Mouse (Mus musculus): ENCODE results near the gene Unc45b. TPM values are rescaled to one million over a fixed set of nuclear protein-coding genes. Genes with fewer than 3 reads are reported as not detected.

Unc45b gene
- polyA plus RNA-seq, 1 experiment from 2014 or later: 10.6 TPM

DNA sequence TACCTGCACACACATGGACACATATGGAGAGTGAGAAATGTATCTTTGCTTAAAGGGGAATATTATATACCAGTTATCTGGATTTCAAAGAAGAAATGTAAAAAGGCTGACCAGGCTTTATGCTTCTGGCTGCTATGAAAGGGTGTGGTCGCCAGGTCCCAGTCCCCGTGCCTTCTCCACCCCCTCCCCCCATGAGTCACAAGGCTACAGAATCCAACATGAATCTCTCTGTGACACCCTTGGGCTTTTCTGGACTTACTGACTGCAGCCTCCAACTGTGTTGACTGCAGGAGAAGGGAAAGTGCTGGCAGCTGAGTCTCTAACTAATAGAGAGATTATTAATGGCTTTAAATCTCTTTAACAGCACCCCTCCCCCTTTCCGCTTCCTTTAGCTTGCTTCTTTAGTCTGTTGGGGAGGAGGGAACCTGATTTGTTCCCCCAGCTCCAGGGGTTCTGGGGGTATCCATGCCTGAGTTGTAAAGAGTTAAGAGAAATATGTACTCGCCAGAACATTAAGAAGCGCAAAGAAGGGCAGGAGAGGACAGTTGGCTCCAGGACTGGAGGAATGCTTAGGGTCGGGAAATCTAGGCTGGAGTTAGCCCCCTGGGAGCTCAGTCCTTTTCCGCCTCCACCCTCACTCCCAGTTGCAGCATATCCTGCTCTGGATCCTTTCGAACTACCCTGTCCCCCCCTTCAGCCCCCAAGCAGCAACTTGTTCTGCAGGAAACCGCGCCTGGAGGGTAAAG lies 40.6 kb downstream of the Unc45b start, which contains the start of gene Slfn5:
Slfn5 (plus strand) TSS at position 614 of the 746 bp plus-strand sequence.
- H3K9me3 ChIP-seq (replicated peaks; ENCODE audit: control insufficient read depth, low read length): no peaks in the 10 kb centered on the region
- no peak within 1 kb of the TSS for H3K27ac ChIP-seq (ENCODE audit: low read length)
- H3K27me3 ChIP-seq (ENCODE audit: control insufficient read depth, insufficient read depth, low read length): peaks cover 21% of the 10 kb centered on the region
- H3K4me2 ChIP-seq (ENCODE audit: low read depth, low read length): peak within 1 kb of the TSS; percentile 9
- ATAC-seq (ENCODE audit: insufficient read depth, low FRiP score): no peak
- H3K9ac ChIP-seq (ENCODE audit: low read length): no peak within 1 kb of the TSS
- 8% methylated on average over 10 of the region's 10 CpGs for WGBS
- H3K4me3 ChIP-seq (replicated peaks; ENCODE audit: low read length): peak within 1 kb of the TSS; percentile 22
- H3K36me3 ChIP-seq (ENCODE audit: control insufficient read depth, insufficient read depth, low read length): no peaks in the 10 kb centered on the region
- no peaks in the 10 kb centered on the region for H3K4me1 ChIP-seq (ENCODE audit: control insufficient read depth, insufficient read depth, low read length)

DNA sequence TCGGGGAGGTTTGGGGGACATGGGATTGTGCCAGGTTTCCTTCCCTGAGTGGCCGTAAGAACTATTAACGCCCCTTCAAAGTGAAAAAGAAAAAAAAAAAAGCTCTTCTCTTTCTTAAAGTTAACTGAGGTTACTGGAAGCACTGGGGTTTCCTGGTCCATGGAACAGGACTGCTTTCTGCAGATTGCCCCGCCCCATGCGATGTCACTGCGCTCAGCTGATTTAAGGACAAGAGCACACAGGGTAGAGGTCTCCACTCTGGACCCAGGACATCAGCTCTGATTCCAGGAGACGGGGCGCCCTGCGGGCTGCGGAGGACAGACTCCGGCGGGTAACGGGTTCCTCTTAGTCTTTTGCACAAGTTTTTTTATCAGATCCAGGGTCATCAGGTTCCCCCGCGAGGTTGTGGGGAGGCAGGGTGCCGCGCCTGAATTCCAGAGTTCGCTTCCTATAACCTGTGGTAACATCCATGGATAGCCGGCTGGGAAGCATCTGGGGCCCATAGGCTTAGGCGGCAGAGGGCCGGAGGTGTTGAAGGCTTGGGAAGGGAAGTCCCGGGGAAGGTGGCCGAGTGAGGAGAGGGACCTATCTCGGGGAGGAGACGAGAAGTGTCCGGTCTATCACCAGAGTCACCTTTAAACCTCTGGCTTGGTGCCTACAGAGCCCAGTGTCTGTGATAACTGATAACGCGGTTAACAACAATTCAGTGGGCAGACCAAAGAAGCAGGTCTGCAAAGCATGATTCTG lies 41.7 kb downstream of the Unc45b start:
- no peaks in the 10 kb centered on the region for H3K4me1 ChIP-seq (ENCODE audit: control insufficient read depth, insufficient read depth, low read length)
- no peak overlapping the region for H3K27ac ChIP-seq (ENCODE audit: low read length)
- H3K9me3 ChIP-seq (replicated peaks; ENCODE audit: control insufficient read depth, low read length): no peaks in the 10 kb centered on the region
- ATAC-seq (ENCODE audit: insufficient read depth, low FRiP score): no peak
- peak overlapping the region; percentile 9 for H3K4me2 ChIP-seq (ENCODE audit: low read depth, low read length)
- no peak overlapping the region for H3K9ac ChIP-seq (ENCODE audit: low read length)
- H3K36me3 ChIP-seq (ENCODE audit: control insufficient read depth, insufficient read depth, low read length): no peaks in the 10 kb centered on the region
- H3K27me3 ChIP-seq (ENCODE audit: control insufficient read depth, insufficient read depth, low read length): peaks cover 21% of the 10 kb centered on the region
- peak overlapping the region; percentile 22 for H3K4me3 ChIP-seq (replicated peaks; ENCODE audit: low read length)
- WGBS: 7% methylated on average over 28 of the region's 28 CpGs

DNA sequence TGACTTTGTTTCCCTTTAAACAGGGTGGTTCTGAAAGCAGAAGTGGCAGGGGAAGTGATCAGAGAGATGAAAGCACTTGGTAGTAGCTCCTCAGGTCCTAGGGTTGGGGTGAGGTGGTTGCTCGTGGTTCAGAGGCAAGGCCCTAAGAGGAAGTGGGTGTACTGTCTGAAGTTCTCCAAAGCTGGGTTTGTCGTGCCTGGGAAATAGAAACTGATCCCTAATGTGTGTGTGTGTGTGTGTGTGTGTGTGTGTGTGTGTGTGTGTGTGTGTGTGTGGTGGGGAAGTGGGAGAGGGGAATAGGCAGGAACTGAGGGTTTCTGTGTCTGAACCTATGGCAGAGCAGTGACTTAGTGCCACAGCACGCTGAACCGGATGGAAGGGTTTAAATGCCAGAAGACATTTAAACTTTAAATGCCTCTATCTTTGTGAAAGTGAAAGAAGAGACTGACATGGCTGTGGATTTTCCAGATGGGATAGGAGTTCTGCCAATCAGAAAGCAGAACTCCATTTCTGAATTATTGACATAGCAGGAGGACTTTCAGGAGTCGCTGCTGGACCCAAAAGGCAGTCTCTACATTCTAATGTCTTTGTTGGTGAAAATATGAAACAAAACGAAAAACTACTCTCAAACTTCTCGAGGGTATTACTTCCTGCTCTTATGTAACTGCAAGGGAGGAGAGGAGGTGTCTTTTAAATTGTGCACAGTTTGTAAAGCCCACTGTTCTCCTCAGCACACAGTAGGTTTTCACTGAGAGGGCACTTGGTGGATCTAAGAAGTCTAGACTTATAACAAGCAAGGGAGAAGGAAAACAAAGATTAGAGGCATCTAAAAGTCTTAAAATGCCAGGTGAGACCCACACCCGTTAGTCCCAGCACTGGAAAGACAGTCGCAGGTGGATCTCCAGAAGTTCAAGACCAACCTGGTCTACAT lies 42.5 kb downstream of the Unc45b start:
- no peak overlapping the region for H3K9ac ChIP-seq (ENCODE audit: low read length)
- H3K4me3 ChIP-seq (replicated peaks; ENCODE audit: low read length): peak overlapping the region; percentile 22; the same call in 1 of the 2 replicates
- H3K4me1 ChIP-seq (ENCODE audit: control insufficient read depth, insufficient read depth, low read length): no peaks in the 10 kb centered on the region
- peak overlapping the region; percentile 9; the same call in 1 of the 2 replicates for H3K4me2 ChIP-seq (ENCODE audit: low read depth, low read length)
- ATAC-seq (ENCODE audit: insufficient read depth, low FRiP score): no peak
- no peak overlapping the region for H3K27ac ChIP-seq (ENCODE audit: low read length)
- H3K36me3 ChIP-seq (ENCODE audit: control insufficient read depth, insufficient read depth, low read length): no peaks in the 10 kb centered on the region
- WGBS: 55% methylated on average over 9 of the region's 9 CpGs
- H3K9me3 ChIP-seq (replicated peaks; ENCODE audit: control insufficient read depth, low read length): no peaks in the 10 kb centered on the region
- peaks cover 21% of the 10 kb centered on the region for H3K27me3 ChIP-seq (ENCODE audit: control insufficient read depth, insufficient read depth, low read length)

DNA sequence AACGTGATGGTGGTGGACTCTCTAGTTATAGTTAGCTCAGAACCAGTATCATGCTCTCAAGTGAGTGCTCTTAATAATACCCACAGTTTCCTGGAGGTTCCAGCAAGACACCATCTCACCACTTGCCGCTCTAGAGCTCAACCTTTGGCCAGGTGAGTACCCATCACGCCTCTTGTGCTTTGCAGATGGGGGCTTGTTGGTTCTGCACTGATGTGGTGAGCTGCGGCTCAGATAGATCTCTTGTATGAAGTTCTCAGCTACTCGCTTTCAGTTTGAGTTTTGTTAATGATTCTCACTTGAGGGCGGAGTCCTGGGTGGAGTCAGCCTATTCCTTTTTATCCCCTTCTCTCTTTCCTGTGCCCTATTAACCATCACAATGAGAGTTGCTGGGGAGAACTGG lies 44.3 kb downstream of the Unc45b start:
- Histone ChIP-seq H3K27me3 (ENCODE audit: control insufficient read depth, insufficient read depth, low read length) (peaks cover 21% of the 10 kb centered on the region), H3K4me2 (ENCODE audit: low read depth, low read length) (no peak overlapping the region), H3K9ac (ENCODE audit: low read length) (no peak overlapping the region), H3K36me3 (ENCODE audit: control insufficient read depth, insufficient read depth, low read length) (no peaks in the 10 kb centered on the region), H3K9me3 (replicated peaks; ENCODE audit: control insufficient read depth, low read length) (no peaks in the 10 kb centered on the region), H3K4me1 (ENCODE audit: control insufficient read depth, insufficient read depth, low read length) (no peaks in the 10 kb centered on the region), H3K4me3 (replicated peaks; ENCODE audit: low read length) (no peak overlapping the region), H3K27ac (ENCODE audit: low read length) (no peak overlapping the region)
- WGBS: 67% methylated on average over 6 of the region's 6 CpGs
- ATAC-seq (ENCODE audit: insufficient read depth, low FRiP score): no peak

DNA sequence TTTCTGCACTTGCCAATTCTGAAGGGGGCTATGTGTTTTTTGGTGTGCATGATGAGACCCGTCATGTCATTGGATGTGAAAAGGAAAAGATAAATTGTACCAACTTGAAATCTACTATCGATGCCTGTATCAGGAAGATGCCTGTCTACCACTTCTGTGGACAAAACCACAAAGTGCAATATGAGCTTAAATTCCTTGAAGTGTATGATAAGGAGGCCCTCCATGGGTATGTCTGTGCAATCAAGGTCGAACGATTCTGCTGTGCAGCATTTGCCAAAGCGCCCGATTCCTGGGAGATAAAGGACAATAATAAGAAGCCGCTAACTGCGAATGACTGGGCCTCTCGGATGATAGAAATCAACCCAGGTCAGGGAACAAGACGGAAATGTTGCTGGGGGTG lies 46.6 kb downstream of the Unc45b start:
- 70% methylated on average over 10 of the region's 10 CpGs for WGBS
- no peak for ATAC-seq (ENCODE audit: insufficient read depth, low FRiP score)
- H3K36me3 ChIP-seq (ENCODE audit: control insufficient read depth, insufficient read depth, low read length): no peaks in the 10 kb centered on the region
- no peaks in the 10 kb centered on the region for H3K4me1 ChIP-seq (ENCODE audit: control insufficient read depth, insufficient read depth, low read length)
- no peak overlapping the region for H3K4me3 ChIP-seq (replicated peaks; ENCODE audit: low read length)
- no peak overlapping the region for H3K9ac ChIP-seq (ENCODE audit: low read length)
- H3K4me2 ChIP-seq (ENCODE audit: low read depth, low read length): no peak overlapping the region
- H3K27me3 ChIP-seq (ENCODE audit: control insufficient read depth, insufficient read depth, low read length): peaks cover 6% of the 10 kb centered on the region
- H3K27ac ChIP-seq (ENCODE audit: low read length): no peak overlapping the region
- H3K9me3 ChIP-seq (replicated peaks; ENCODE audit: control insufficient read depth, low read length): no peaks in the 10 kb centered on the region

DNA sequence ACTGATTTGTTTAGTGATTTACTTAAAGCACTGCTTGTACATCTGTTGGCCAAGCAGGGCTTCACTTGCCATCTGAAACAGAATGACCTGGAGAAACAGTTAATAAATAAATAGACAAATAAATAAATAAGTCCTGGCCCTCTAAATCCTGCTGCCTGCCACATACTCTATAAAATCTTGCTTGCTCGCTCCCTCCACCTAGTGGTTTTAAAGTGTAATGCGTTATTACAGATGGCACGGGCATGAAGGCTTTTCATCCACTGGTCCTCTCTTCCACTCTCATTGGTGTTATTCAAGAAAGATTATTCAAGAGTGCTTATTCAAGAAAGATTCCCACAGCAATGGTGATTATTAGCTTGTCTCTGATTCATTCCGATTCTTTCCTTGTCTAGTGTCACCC lies 49.3 kb downstream of the Unc45b start:
- 9% methylated on average over 4 of the region's 4 CpGs for WGBS

DNA sequence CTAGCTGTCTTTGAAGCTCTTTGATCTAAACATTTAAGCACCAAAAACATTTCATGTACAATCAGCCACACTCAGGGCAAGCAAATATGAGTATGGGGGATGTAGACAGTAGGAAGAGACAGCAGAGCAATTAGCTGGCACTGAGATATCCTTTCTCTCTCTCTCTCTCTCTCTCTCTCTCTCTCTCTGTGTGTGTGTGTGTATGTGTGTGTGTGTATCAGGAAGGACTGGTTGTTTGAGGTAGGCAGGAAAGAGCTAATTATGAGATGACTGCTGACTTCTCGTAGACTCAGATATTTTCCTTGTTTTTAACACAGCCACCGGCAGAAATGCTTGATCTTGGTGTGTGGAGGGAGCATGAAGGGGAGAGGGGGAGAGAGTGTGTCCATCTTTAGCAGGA lies 51.4 kb downstream of the Unc45b start:
- no peak overlapping the region for H3K4me3 ChIP-seq (replicated peaks; ENCODE audit: low read length)

More for the DNA sequence above, 49.3 kb downstream of the Unc45b start:
- Histone ChIP-seq H3K9me3 (replicated peaks; ENCODE audit: control insufficient read depth, low read length) (no peaks in the 10 kb centered on the region), H3K27me3 (ENCODE audit: control insufficient read depth, insufficient read depth, low read length) (no peaks in the 10 kb centered on the region), H3K4me2 (ENCODE audit: low read depth, low read length) (no peak overlapping the region), H3K9ac (ENCODE audit: low read length) (no peak overlapping the region), H3K4me3 (replicated peaks; ENCODE audit: low read length) (no peak overlapping the region), H3K4me1 (ENCODE audit: control insufficient read depth, insufficient read depth, low read length) (no peaks in the 10 kb centered on the region), H3K36me3 (ENCODE audit: control insufficient read depth, insufficient read depth, low read length) (no peaks in the 10 kb centered on the region), H3K27ac (ENCODE audit: low read length) (no peak overlapping the region)
- ATAC-seq (ENCODE audit: insufficient read depth, low FRiP score): no peak

DNA sequence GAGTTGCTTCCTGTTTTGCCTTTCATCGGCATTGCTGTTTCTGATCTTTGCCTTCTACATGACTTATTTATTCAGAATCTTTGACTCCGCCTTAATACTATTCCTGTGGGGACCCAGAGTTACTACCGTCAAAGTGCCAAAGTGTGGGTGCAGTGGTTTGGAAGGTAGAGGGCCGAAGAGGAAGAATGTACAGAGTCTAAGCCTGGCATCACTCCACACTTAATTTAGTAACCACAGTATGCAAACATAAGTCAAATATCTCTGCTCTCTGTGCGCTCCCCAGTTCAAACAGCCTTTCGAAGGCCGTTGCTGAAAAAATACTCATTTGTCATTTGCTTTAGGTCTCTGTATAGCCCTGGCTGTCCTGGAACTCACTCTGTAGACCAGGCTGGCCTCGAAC lies 51.9 kb downstream of the Unc45b start:
- Histone ChIP-seq H3K9ac (ENCODE audit: low read length) (no peak overlapping the region), H3K9me3 (replicated peaks; ENCODE audit: control insufficient read depth, low read length) (no peaks in the 10 kb centered on the region), H3K4me2 (ENCODE audit: low read depth, low read length) (no peak overlapping the region), H3K27me3 (ENCODE audit: control insufficient read depth, insufficient read depth, low read length) (no peaks in the 10 kb centered on the region), H3K27ac (ENCODE audit: low read length) (no peak overlapping the region), H3K4me1 (ENCODE audit: control insufficient read depth, insufficient read depth, low read length) (no peaks in the 10 kb centered on the region), H3K4me3 (replicated peaks; ENCODE audit: low read length) (no peak overlapping the region), H3K36me3 (ENCODE audit: control insufficient read depth, insufficient read depth, low read length) (no peaks in the 10 kb centered on the region)
- ATAC-seq (ENCODE audit: insufficient read depth, low FRiP score): no peak
- 71% methylated on average over 8 of the region's 8 CpGs for WGBS

More for the DNA sequence above, 51.4 kb downstream of the Unc45b start:
- H3K9ac ChIP-seq (ENCODE audit: low read length): no peak overlapping the region
- no peaks in the 10 kb centered on the region for H3K36me3 ChIP-seq (ENCODE audit: control insufficient read depth, insufficient read depth, low read length)
- H3K4me2 ChIP-seq (ENCODE audit: low read depth, low read length): no peak overlapping the region
- ATAC-seq (ENCODE audit: insufficient read depth, low FRiP score): no peak
- H3K9me3 ChIP-seq (replicated peaks; ENCODE audit: control insufficient read depth, low read length): no peaks in the 10 kb centered on the region
- H3K27ac ChIP-seq (ENCODE audit: low read length): no peak overlapping the region
- no peaks in the 10 kb centered on the region for H3K27me3 ChIP-seq (ENCODE audit: control insufficient read depth, insufficient read depth, low read length)
- WGBS: 56% methylated on average over 2 of the region's 2 CpGs
- H3K4me1 ChIP-seq (ENCODE audit: control insufficient read depth, insufficient read depth, low read length): no peaks in the 10 kb centered on the region

Measured in stomach, embryonic 16.5 days (tissue).